Mouse (Mus musculus): ENCODE measurements around the gene Nacc2.
A peak's percentile ranks its signal among the peaks of the same experiment; 100 is the strongest.

DNA sequence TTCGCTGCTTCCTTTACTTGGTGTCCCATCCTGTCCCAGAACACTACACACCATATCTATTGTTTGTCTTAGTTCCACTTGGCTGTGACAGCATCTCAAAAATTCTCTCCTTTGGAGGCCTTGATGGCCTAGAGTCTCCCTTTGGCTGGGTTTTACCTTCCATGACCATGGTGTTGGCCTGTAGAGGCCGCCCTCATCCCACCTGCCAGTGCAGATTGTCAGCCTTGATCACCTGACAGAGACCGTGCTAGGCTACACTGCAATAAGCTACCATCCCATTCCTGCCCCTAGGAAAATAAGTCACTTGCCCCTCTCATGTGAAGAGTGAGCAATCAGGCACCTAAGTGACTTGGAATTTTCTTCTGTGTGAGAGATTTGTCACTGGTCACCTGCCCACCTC is 92.7 kb downstream of the Nacc2 start:
- peak; percentile 60 for TF ChIP-seq CTCF (IDR thresholded peaks at IDR 0.05; ENCODE audit: low read depth)
- no peak for TF ChIP-seq EP300 (IDR thresholded peaks at IDR 0.05; ENCODE audit: low read depth)
